Mouse (Mus musculus) skeletal muscle tissue, adult 2 months (tissue): ENCODE data around the gene Cmtm4.
A peak's percentile ranks its signal among the peaks of the same experiment; 100 is the strongest.

Experiments
- DNase-seq: peaks from one replicate; pipeline ENCODE4 v3.0.0-alpha.2; 2012; ENCODE audit warnings: low read depth, low spot score

Cmtm4 gene

DNA sequence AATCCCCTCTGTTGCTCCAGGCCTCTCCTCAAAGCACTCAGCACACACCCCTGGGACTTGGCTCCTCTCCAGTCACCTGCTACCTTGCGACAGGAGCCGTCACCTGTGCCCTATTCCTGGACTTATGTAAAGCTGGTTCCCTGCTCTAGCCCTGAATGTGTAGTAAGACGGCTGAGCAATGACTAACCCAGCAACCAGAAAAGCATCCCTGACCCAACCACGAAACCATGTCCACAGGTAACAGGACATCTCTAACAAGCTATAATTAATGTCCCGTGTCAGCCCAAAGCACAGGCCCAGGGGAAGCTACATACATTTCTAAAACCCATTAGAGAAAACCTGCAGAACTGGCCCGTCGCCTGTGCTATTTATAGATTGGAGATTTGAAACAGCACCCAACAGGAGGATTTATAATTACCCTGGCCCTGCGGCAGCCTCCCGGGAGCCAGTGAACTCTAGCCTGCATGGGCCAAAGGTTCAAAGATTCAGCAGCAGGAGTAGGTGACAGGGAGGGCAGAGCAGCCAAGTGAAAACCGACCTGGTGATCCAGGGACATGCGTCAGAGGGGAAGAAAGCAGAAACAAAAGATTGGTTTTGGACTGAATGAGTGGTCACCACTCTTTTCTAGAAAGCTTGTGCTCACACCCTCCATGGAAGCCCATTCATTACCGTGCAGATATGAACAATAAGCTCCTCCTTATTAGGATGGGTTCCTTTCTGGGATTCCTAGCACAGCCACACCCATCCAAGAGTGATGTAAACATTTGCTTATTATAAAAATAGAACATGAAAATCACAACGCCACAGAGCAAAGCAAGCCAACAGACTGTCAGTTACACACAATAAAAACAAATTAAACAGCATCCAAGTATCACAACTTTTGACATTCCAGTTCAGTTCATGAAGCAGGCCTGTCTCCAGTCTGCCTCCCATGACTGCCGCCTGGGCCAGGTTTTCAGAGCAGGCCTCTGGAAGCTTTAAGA, 20.5 kb downstream of the Cmtm4 start:
- DNase-seq, result peak; percentile 67

DNA sequence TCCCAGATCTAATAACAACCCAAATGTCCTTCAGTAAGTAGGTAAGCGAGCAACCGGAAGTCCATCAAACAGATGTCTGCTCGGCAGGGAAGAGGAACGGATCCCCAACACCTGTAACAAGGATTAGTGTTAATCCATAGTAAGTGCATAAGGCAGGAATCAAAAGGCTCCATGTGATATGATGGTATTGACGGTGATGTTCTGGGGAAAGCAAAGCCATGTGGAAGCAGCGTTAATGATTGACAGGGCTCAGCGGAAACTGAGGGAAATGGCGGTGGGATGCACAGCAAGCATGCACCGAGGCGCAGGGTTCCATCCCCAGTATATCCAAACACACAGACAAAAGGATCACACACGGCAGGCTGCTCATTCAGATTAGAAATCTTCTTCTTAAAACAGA, 21.3 kb downstream of the Cmtm4 start:
- DNase-seq, result no peak

DNA sequence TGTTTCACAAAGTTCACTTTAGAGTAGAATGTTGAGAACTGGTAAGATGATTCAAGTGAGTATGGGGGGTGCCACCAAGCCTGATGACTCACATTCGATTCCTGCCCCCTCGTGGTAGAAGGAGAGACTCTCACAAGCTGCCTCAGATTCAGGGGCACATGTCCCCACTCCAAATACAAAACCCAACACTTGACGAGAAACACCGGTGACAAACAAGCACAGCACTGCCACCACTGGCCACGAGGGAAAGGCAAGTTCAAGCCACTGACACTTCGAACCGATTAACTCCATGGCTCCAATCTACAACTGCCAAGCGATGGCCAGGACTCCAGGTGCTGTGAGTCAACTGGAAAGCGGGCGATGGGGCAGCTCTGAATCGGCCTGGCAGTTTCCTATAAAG, 21.8 kb downstream of the Cmtm4 start:
- no peak for DNase-seq

DNA sequence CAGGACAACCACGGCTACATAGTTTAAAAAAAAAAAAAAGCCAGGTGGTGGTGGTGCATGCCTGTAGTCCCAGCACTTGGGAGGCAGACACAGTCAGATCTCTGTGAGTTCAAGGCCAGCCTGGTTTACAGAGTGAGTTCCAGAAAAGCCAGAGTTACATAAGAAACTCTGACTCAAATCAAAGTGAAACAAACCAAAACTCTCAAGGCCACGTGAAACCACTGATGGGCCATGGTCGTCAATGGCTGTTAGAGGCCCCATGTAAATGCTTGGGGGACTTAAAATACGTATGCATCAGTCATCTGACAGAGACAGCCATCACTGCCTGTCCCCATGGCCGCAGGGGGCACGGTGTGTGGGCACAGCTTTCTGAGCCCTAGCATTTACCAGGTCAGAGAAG, 24.5 kb downstream of the Cmtm4 start:
- DNase-seq, result no peak

DNA sequence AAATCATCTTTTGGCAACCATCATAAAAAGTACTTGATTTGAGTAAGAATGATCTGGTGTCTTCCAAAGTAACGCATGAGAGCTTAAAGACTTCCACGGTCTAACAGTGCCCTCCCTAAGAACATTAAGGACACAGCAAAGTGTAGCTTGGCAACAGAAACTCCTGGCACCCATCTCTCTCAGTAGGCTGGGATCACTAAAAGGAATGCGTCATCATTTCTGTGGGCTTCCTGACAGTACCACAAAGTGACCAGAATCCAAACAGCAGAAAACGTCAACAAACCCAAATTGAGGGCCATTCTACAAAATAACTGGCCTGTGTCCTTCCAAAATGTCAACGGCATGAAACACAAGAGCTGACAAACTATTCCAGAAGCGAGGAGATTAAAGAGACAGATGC, 25.5 kb downstream of the Cmtm4 start:
- DNase-seq, result peak; percentile 54

DNA sequence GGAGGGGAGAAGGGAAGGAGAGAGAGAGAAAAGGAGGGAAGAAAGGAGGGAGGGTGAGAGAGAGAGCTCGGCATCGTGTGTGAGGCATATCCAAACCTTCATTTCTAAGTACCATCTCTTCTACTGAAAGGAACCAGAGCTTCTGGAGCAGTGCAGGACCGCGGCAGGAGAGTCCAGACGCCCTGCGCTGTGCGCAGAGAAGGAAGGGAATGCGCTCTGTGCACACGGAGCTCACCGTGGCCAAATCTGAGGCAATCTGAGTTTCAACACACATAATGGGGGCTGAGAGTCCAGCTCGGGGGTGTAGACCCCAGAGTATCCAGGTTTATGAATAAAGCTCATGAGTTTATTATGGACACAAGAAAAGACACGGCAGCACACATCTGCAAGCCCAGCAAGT, 26.0 kb downstream of the Cmtm4 start:
- no peak for DNase-seq

DNA sequence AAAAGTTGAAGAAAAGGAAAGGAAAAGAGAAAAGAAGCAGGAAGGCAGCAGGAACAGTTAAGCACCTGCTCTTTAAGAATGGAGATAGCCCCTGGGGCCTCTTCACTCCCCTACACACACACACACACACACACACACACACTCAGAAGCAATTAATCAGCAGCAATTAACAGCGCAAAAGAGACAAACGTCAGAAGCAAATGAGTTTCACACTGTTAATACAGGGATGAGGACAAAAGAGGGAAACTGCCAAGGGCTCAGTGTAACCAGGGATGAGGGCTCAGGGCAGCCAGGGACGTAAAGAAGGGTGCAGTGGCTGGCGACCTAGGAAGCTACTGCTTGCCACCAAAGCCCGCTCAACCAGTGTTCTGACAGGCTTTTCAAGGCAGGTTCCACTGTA, 28.2 kb downstream of the Cmtm4 start:
- no peak for DNase-seq

DNA sequence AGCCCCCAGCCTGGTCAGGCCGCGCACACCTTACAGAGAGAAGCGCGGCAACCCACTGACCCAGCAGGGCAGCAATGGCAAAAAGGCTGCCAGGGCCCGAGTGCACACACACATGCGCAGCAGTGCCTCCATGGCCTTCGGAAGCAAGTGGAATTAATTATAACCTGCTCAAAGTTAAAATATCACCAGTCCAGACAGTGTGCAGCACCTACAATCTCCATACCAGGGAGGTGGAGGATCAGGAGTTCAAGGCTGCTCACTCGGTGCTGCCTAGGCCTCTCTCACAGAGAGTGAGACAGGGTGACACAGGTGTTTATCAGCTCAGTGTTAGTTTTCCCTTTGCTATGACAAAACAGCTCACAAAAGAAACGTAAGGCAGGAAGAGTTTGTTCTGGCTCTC, 29.9 kb downstream of the Cmtm4 start:
- DNase-seq, result no peak

DNA sequence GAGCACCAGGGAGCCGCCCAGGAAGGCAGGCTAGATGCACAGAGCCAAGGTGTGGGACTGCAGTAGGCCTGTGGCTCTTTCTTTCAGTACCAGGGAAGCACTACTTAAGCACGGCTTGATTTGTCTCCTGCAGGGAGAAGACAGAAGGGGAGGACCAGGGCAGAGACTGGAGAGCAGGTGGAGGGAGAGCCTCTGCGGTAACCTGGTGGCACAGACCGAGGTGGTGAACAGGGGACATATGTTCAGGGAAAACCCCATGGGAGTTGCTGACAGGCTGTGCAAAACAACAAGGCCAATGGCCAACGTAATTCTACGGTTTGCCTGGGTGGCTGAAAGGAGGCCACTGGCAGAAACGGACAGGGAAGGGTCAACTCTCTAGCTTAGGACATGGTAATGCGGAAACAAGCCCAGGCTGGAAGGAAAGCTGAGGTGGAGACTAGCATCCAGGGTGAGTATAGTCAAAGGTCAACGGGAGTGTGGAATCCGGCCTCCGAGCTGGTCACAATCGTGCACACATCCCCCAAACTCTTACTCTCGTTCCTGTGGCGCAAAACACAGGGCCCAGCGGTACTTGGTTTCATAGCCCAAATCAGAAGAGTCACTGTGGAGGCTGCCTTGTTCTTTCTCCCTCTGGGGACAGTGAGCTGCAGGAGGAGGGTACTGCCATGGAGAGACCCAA, 35.7 kb downstream of the Cmtm4 start:
- DNase-seq, result no peak

DNA sequence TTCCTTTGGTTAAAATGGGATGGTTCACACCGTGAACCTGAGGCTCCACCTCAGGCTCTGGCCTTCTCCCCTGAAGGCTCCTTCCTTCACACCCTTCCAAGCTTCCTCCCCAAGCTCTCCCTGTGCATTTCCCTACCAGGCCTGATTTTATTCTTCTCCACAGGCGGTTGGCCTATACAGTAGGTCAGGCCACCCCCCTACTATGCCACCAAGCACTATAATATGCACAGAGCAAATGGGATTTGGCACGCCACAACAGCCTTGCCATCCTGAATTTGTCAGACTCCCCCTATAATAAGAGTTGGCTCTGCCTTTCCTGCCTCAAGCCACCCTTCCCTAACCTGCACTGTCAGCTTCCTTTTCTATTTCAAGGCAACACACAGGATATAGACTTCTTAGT, 37.0 kb downstream of the Cmtm4 start:
- no peak for DNase-seq

DNA sequence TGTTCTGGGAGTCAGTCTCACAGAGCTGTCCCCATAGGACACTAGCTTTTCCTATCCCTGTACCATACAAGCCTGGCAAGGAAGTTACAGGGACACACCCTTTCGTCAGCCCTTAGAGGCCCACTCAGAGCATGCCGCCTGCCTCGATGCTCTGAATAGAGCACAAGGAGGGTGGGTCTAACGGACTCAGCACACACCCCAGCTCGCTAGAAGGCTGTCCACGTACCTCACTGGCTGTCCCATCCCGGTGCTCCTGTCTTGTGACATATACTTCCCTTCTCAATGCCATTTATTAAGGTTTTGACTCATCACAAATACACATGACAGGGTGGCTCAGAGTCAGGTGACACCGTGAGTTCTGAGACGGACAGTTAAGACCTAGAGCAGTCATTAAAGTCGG, 41.1 kb downstream of the Cmtm4 start:
- DNase-seq, result no peak

DNA sequence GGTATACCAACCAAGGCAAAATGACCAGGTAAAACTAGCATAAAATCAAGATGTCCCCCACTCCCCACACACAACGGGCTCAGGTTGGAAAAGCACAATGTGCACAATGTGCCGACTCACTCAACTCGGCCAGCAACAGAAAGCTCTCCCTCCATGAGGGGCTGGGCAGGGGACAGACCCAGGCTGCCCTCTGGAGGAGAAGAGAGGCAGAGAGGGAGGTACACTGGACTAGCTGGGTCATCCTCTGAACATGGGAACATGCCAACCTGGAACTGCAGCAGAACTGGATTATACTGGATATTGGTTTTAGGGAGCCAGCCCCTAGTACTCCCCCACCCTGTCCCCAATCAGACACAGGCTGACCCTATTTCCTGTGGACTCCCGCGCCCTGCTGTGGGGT, 42.4 kb downstream of the Cmtm4 start:
- no peak for DNase-seq

DNA sequence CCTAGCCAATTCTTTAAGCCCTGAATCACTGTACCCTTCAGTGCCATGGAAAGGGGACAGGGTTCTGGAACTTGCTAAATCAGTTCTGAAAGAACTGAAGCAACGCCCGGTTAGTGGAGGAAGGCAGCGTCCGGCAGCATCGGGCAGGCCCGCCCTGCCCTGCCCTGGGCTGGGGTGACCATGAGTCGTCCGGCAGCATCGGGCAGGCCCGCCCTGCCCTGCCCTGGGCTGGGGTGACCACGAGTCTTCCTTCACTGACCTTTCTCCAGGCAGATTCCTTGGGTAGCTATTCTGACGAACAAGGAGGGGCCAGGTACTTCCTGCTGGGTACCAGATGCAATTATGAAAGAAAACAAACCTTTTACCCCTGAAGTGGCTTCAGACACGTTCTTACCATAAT, 45.6 kb downstream of the Cmtm4 start:
- no peak for DNase-seq

DNA sequence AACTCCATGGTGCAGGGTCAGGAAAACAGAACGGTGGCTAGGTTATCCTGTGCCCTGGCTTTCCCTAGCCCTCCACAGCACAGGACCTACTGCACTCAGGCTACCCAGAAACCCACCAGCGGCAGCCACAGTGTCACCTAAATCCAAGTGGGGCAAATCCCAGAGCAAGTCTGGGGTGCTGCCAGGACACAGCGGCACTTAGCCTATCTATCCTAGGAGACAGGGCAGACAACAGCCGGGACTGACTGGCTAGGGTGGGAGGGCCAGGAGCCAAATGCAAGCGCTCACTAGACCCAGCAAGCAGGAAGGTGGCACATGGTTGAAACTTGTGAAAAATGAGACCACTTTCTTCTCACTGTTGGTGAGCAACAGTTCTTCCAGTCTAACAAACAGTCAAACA, 46.6 kb downstream of the Cmtm4 start:
- DNase-seq, result no peak

DNA sequence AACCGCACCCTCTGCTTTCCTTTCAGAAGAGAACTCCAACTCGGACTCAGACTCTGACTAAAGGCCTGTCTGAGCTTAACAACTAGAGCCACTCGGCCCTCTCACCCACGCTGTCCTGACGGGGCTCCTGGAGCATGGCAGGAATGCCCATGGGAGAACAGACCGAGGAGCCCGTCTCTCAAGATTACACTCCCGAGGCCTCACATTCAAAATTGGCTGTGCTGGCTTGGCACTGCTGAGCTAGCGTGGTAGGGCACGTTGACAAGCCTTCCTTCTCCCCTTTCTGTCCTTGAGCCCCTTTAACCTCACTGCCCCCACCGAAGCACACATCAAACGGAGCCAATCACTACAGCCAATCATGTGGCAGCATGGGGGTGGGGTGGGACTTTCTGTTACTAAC, 48.9 kb downstream of the Cmtm4 start:
- DNase-seq, result no peak

DNA sequence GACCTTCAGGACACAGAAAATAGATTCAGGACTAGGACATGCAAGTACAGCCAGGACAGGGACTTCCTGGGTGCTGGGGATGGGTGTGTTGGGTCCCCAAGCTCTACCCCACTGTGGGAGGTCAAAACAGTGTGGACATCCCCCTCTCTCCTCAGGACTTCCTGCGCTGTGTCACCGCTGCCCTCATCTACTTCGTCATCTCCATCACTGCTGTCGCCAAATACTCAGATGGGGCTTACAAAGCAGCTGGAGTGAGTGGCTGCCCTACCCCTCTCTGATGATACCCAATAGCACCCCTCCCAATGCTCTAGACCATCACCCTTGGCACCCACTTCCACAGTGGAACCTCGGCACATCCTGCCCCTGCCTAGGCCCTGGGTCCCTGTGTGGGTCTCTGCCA, 51.0 kb downstream of the Cmtm4 start:
- DNase-seq, result no peak

DNA sequence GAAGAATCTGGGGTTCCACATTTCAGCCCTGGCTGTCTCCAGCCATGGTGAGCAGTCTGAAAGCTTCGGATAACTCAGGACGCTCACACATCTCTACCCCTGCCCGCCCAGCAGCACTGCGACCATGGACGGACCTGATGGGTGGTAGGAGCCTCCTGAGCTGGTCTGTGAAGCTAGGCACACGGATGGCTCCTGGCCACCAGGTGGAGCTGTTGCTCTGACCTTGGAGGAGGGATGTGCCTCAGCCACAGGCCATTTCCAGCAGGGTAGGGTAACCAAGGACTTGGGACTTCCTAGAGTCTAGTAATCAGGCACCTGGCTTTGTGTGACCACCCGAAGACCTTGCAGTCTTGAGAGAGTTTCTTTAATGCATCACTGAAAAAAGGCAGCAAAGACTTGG, 51.6 kb downstream of the Cmtm4 start:
- peak; percentile 83 for DNase-seq

DNA sequence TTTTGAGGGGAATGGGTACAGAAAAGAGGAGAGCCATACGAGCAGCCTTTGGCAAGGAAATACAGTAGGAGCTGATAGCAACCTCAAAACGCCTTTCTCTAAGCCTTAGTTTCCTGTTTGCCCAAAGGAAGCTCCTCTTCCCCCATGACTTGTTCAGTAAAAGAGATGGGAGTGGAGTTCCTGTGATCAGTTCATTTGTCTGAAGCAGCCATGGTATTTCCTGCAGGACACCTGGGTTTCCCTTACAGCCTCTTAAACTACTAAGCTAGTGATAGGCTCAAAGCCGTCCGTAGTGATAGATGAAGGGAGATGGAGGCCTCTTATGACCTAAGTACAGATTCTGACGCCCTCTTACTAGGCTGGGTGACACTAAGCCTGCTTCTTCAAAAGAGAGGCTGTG, 53.2 kb downstream of the Cmtm4 start:
- no peak for DNase-seq

DNA sequence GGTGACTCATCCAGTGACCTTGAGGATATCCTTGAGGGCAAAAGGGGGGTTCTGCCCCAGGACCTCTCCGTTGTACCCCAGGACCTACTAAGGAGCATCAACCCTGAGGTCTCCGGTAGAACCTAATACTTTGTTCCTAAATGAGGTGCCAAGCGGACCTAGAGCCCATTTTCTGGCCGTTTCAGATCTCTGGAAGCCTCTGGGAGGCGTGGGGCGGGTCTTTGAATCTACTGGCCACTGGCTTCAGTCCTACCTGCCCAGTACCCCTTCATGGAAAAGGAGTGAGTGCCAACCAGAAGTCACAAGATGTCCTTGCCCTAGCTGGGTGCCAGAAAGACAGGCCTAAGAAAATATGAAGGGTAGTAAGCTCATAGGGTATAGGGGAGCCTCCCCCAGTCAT, 53.9 kb downstream of the Cmtm4 start:
- no peak for DNase-seq

DNA sequence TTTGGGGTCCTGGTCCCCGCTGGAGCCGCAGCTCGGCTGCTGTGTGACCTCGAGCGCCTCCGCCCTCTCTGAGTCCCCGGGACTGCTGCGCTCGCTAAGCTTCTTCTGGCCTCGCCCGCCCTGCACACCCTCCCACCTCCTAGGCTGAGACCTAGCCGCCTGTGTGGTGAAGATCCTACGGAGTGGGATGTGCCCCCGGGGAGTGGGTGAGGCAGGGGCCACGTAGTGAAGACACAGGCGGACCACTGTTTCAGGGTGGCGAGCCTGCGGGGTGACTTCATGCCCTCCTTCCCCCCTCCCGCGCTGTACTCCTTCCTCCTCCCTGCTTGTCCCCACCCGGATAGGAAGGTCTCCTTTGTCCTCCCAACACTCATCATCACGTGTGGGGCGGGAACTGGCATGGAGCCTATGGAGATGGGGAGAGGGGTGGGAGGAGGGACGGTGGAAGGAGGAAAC, 54.5 kb downstream of the Cmtm4 start:
- DNase-seq, result peak; percentile 84

DNA sequence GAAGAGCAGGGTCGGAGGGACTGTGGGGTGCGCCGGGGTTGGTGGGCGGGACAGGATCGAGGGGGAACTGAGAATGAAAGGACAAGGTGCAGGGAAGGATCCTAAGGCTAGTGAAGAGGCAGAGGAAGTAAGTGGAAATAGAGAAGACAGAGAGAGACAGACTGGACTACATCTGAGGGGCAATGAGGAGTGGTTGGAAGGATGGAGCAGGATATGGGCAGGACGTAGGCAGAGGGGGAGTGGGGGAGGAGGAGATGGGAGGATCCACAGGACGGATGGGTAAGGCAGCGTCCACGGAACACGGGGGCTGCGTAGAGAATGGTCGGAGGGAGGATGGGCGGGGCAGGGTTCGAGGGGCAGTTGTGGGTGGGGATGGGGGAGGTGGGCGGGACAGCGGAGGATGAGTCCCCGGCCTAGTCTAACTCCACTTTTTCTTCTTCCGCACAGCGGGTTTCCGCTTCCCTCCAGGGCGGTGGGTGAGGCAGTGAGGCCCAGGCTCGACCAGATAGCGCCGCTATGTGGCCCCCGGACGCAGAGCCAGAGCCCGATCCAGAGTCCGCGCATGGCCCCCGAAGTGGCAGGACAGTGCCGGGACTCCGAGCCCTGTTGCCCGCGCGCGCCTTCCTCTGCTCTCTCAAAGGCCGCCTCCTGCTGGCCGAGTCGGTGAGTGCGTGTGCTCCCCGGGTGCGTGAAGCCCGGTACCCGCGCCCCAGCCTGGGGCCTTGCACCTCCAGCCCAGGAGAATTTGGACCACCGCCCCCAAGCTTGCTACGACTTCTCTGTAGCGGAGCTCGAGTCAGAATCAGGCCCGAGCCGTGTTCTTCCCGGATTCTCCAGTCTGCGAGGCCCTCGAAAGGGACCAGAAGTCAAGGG, 55.1 kb downstream of the Cmtm4 start:
- peak; percentile 76 for DNase-seq

DNA sequence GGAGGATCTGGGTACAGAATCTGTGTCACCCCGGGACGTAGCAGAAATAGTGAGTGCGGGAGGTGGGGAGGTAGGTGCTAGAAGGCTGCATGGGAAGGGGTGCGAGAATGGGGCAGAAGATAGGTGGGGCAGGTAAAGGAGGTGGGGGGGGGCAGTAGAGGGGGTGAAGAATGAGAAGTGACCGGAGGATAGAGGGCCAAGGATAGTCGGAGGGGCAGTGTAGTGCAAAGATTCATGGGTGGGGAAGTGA, 55.7 kb downstream of the Cmtm4 start:
- DNase-seq, result no peak
